9 mouse cellular contexts compared by ENCODE assay signal in the genomic region with DNA sequence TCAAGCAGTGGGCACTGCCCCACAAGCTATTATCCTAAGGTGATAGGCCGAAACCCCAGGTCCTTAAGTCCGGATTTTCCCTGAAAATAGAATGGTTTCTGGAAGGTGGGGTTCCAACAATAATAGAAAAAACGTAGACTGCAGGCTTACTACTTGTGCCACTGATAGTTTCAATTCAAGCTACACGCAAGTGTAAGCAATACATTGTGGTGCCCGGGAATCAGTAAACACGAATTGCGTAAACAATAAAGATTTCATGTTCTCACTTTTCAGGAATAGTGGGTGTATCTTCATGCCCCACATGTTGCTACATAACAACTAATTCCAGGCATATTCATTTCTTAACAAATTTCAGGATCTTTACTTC. TPM values are rescaled to one million over a fixed set of nuclear protein-coding genes. Genes with fewer than 3 reads are reported as not detected.
DNase-seq lines count a peak whose midpoint lies in the region; ATAC-seq lines count a peak whose summit lies in the region.
"Had no signal": no experiment of that assay in that cellular context is flagged by ENCODE, and none has a peak within 500 bp of the region (broad histone marks: within the 10 kb centered on the region; RNA-seq: fewer than 3 reads in every experiment).

No protein-coding gene starts in this region.

- no peak for DNase-seq in kidney, postnatal 25 days
- DNase-seq in hindbrain, embryonic 14.5 days (ENCODE audit: low spot score): no peak
- DNase-seq in midbrain, embryonic 14.5 days: no peak
- DNase-seq in cerebellum, adult 11-12 months: no peak
- DNase-seq in urinary bladder, postnatal 14 days (ENCODE audit: low spot score): no peak

- H3K9ac ChIP-seq in kidney, embryonic 15.5 days: no peak overlapping the region
- H3K9ac ChIP-seq in hindbrain, embryonic 14.5 days: peak overlapping the region; percentile 33; the same call in 1 of the 2 replicates
- no peak overlapping the region for H3K9ac ChIP-seq in midbrain, embryonic 14.5 days (replicated peaks; ENCODE audit: low read length)

- H3K9me3 ChIP-seq in kidney, embryonic 15.5 days (replicated peaks): no peaks in the 10 kb centered on the region
- no peaks in the 10 kb centered on the region for H3K9me3 ChIP-seq in hindbrain, embryonic 14.5 days (ENCODE audit: control insufficient read depth, low read length)
- no peaks in the 10 kb centered on the region for H3K9me3 ChIP-seq in midbrain, embryonic 14.5 days (ENCODE audit: control insufficient read depth, low read length)

- 0 out of 2 replicates have a peak, but pooled peaks cover 4% of the 10 kb centered on the region for H3K4me1 ChIP-seq in kidney, embryonic 15.5 days
- H3K4me1 ChIP-seq in hindbrain, embryonic 14.5 days (replicated peaks; ENCODE audit: control insufficient read depth, insufficient read depth, low read length): no peaks in the 10 kb centered on the region; the same call in 1 of the 2 replicates
- peaks cover 7% of the 10 kb centered on the region; the same call in 1 of the 2 replicates for H3K4me1 ChIP-seq in midbrain, embryonic 14.5 days (ENCODE audit: control insufficient read depth, insufficient read depth, low read length)

- no peak; the same call in 1 of the 2 replicates for ATAC-seq in kidney, embryonic 15.5 days (replicated peaks; ENCODE audit: low FRiP score)
- 0 out of 2 replicates have a peak, but pooled peaks have one; percentile 5 for ATAC-seq in common myeloid progenitor, adult 5-6 weeks (replicated peaks; ENCODE audit: low read depth, poor library complexity, severe bottlenecking)
- ATAC-seq in hindbrain, embryonic 14.5 days (ENCODE audit: low FRiP score): no peak
- no peak; the same call in 1 of the 2 replicates for ATAC-seq in midbrain, embryonic 14.5 days (ENCODE audit: low FRiP score, low TSS enrichment)
- ATAC-seq in inflammation-experienced regulatory T-cells, adult 6 months: no peak

- H3K4me2 ChIP-seq in kidney, embryonic 15.5 days: peak overlapping the region; percentile 58
- H3K4me2 ChIP-seq in hindbrain, embryonic 14.5 days (replicated peaks): peak overlapping the region; percentile 49
- H3K4me2 ChIP-seq in midbrain, embryonic 14.5 days (ENCODE audit: low read length): peak overlapping the region; percentile 54

- peaks cover 33% of the 10 kb centered on the region for H3K27me3 ChIP-seq in kidney, embryonic 15.5 days
- 0 out of 2 replicates have a peak, but pooled peaks cover 3% of the 10 kb centered on the region for H3K27me3 ChIP-seq in hindbrain, embryonic 14.5 days (ENCODE audit: control insufficient read depth, insufficient read depth, low read length)
- no peaks in the 10 kb centered on the region for H3K27me3 ChIP-seq in midbrain, embryonic 14.5 days (ENCODE audit: control insufficient read depth, insufficient read depth, low read length)

- H3K36me3 ChIP-seq in kidney, embryonic 15.5 days: no peaks in the 10 kb centered on the region
- H3K36me3 ChIP-seq in hindbrain, embryonic 14.5 days (replicated peaks; ENCODE audit: control insufficient read depth, insufficient read depth): no peaks in the 10 kb centered on the region
- H3K36me3 ChIP-seq in midbrain, embryonic 14.5 days (ENCODE audit: control insufficient read depth, insufficient read depth, low read length): no peaks in the 10 kb centered on the region

- H3K27ac ChIP-seq in kidney, embryonic 15.5 days: peak overlapping the region; percentile 62
- peak overlapping the region; percentile 59 for H3K27ac ChIP-seq in hindbrain, embryonic 14.5 days
- H3K27ac ChIP-seq in midbrain, embryonic 14.5 days (replicated peaks; ENCODE audit: low read depth, low read length): peak overlapping the region; percentile 61

- 34% methylated on average over 7 of the region's 7 CpGs for WGBS in kidney, embryonic 15.5 days
- 22% methylated on average over 7 of the region's 7 CpGs for WGBS in hindbrain, embryonic 14.5 days
- WGBS in midbrain, embryonic 14.5 days: 27% methylated on average over 7 of the region's 7 CpGs

- H3K4me3 ChIP-seq in kidney, embryonic 15.5 days (replicated peaks): peak overlapping the region; percentile 59
- peak overlapping the region; percentile 49 for H3K4me3 ChIP-seq in hindbrain, embryonic 14.5 days (replicated peaks; ENCODE audit: low read length)
- H3K4me3 ChIP-seq in midbrain, embryonic 14.5 days (replicated peaks; ENCODE audit: low read depth, low read length): peak overlapping the region; percentile 55

RNA-seq across cellular contexts. Expression of a gene that starts 0.4 kb away (rescaled TPM):
- 53.1 and 53.5 TPM in 2 replicates for polyA plus RNA-seq in kidney, embryonic 15.5 days (2015; fragmentation: Nextera tagmentation; extraction: Ambion mirVana)
- total RNA-seq in common myeloid progenitor, adult 5-6 weeks (2017): 32.8 and 52.3 TPM in 2 replicates
- 41.4 and 42.3 TPM in 2 replicates for polyA plus RNA-seq in hindbrain, embryonic 14.5 days (2014; fragmentation: Nextera tagmentation; extraction: Ambion mirVana)
- 41.8 and 54.5 TPM in 2 replicates for polyA plus RNA-seq in midbrain, embryonic 14.5 days (2014; fragmentation: Nextera tagmentation; extraction: Ambion mirVana)
- 10 to 100 TPM; 43.0 to 58.6 (median 44.6) TPM for polyA plus RNA-seq in inflammation-experienced regulatory T-cells, adult 6 months (2017; shearing (Covaris generic))

RNA-seq across cellular contexts. Expression of a gene that starts 31.5 kb away (rescaled TPM):
- 3.2 and 3.3 TPM in 2 replicates for polyA plus RNA-seq in kidney, embryonic 15.5 days (2015; fragmentation: Nextera tagmentation; extraction: Ambion mirVana)
- total RNA-seq in common myeloid progenitor, adult 5-6 weeks (2017): 12.3 and 14.0 TPM in 2 replicates
- 0.81 and 0.99 TPM in 2 replicates for polyA plus RNA-seq in hindbrain, embryonic 14.5 days (2014; fragmentation: Nextera tagmentation; extraction: Ambion mirVana)
- 0.79 and 0.93 TPM in 2 replicates for polyA plus RNA-seq in midbrain, embryonic 14.5 days (2014; fragmentation: Nextera tagmentation; extraction: Ambion mirVana)
- polyA plus RNA-seq in inflammation-experienced regulatory T-cells, adult 6 months (2017; shearing (Covaris generic)): 1 to 10 TPM; 3.6 to 4.7 (median 4.7) TPM

RNA-seq across cellular contexts. Expression of a gene that starts 41.0 kb away (rescaled TPM):
- polyA plus RNA-seq in kidney, embryonic 15.5 days (2015; fragmentation: Nextera tagmentation; extraction: Ambion mirVana): 0.23 TPM in 1 of 2 replicates, not detected in the other
- total RNA-seq in common myeloid progenitor, adult 5-6 weeks (2017): 0.27 TPM in 1 of 2 replicates, not detected in the other
- polyA plus RNA-seq in hindbrain, embryonic 14.5 days (2014; fragmentation: Nextera tagmentation; extraction: Ambion mirVana): not detected in 2 replicates
- polyA plus RNA-seq in midbrain, embryonic 14.5 days (2014; fragmentation: Nextera tagmentation; extraction: Ambion mirVana): not detected in 2 replicates
- polyA plus RNA-seq in inflammation-experienced regulatory T-cells, adult 6 months (2017; shearing (Covaris generic)): 1 to 10 TPM in 2 of 3 experiments, not detected in 1; 2.1 to 2.6 TPM
- total RNA-seq: gastrocnemius, adult 8-10 months had no signal

RNA-seq across cellular contexts. Expression of a gene that starts 45.3 kb away (rescaled TPM):
- 21.1 and 22.2 TPM in 2 replicates for polyA plus RNA-seq in kidney, embryonic 15.5 days (2015; fragmentation: Nextera tagmentation; extraction: Ambion mirVana)
- 35.9 and 53.9 TPM in 2 replicates for total RNA-seq in common myeloid progenitor, adult 5-6 weeks (2017)
- polyA plus RNA-seq in hindbrain, embryonic 14.5 days (2014; fragmentation: Nextera tagmentation; extraction: Ambion mirVana): 4.9 and 7.6 TPM in 2 replicates
- 4.2 and 7.9 TPM in 2 replicates for polyA plus RNA-seq in midbrain, embryonic 14.5 days (2014; fragmentation: Nextera tagmentation; extraction: Ambion mirVana)
- polyA plus RNA-seq in inflammation-experienced regulatory T-cells, adult 6 months (2017; shearing (Covaris generic)): 1,000 to 10,000 TPM; 1,580 to 1,755 (median 1,720) TPM

RNA-seq across cellular contexts. Expression of a gene that starts 46.0 kb away (rescaled TPM):
- not detected in 2 replicates for polyA plus RNA-seq in kidney, embryonic 15.5 days (2015; fragmentation: Nextera tagmentation; extraction: Ambion mirVana)
- total RNA-seq in common myeloid progenitor, adult 5-6 weeks (2017): not detected in 2 replicates
- not detected in 2 replicates for polyA plus RNA-seq in hindbrain, embryonic 14.5 days (2014; fragmentation: Nextera tagmentation; extraction: Ambion mirVana)
- polyA plus RNA-seq in midbrain, embryonic 14.5 days (2014; fragmentation: Nextera tagmentation; extraction: Ambion mirVana): not detected in 2 replicates
- polyA plus RNA-seq in inflammation-experienced regulatory T-cells, adult 6 months (2017; shearing (Covaris generic)): 1 to 10 TPM in 1 of 3 experiments, not detected in 2; 1.3 TPM
- total RNA-seq: gastrocnemius, adult 8-10 months had no signal
